Mouse (Mus musculus): ENCODE measurements at regions not wholly inside any gene's neighbourhood (a gene's known extent, or its start where the extent isn't known, plus 50 kb on each side); places are given as distances from the start of the nearest gene placed in this dataset.

GRCm38 (mm10) chr10:16810716-16811115, 912.3 kb upstream of the Cited2 start:
- H3K9me3 ChIP-seq (ENCODE audit: control insufficient read depth, low read length) = no peaks in the 10 kb centered on the region
- H3K4me2 ChIP-seq (ENCODE audit: low read depth) = no peak overlapping the region
- H3K9ac ChIP-seq (replicated peaks) = no peak overlapping the region
- DNase-seq (ENCODE audit: low read depth in 3 of 3, low spot score in 3 of 3) = no peak
- H3K4me3 ChIP-seq (ENCODE audit: insufficient read depth in 1 of 2, low read depth in 2 of 2, low read length in 2 of 2) = no peak overlapping the region
- ATAC-seq (ENCODE audit: insufficient read depth) = no peak
- no peaks in the 10 kb centered on the region for H3K36me3 ChIP-seq (replicated peaks; ENCODE audit: control insufficient read depth, insufficient read depth, low read depth)
- no peaks in the 10 kb centered on the region for H3K27me3 ChIP-seq (ENCODE audit: control insufficient read depth, insufficient read depth, low read length)
- H3K27ac ChIP-seq = no peak overlapping the region
- 60% methylated on average over 2 of the region's 2 CpGs for WGBS (ENCODE audit: insufficient replicate concordance)
- TF ChIP-seq CTCF (IDR thresholded peaks at IDR 0.05; ENCODE audit: low read depth) = no peak
- TF ChIP-seq EP300 (IDR thresholded peaks at IDR 0.05; ENCODE audit: low read depth) = no peak
- H3K4me1 ChIP-seq (replicated peaks; ENCODE audit: control insufficient read depth in 2 of 2, insufficient read depth in 2 of 2, low read length in 1 of 2) = no peaks in the 10 kb centered on the region

DNA sequence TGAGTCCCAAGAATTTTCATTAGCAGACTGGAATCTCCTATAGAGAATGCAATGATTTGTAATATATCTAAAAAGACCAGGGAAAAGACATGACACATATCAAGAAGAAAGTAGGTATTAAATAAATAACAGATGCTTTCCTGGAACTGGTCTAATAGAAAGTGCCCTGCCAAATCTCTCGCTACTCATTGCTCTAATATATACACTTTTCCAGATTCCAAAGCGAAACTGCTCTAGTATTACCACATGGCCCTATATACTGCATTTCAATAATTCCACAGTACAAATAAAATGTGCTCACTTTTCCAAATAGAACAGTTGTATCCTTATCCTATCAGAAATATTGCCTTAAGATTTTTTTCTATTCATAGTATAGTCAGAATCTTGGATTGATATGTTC, 909.0 kb upstream of the Cited2 start:
- Histone ChIP-seq H3K4me1 (replicated peaks; ENCODE audit: control insufficient read depth in 2 of 2, insufficient read depth in 2 of 2, low read length in 1 of 2) (no peaks in the 10 kb centered on the region), H3K27me3 (ENCODE audit: control insufficient read depth, insufficient read depth, low read length) (no peaks in the 10 kb centered on the region), H3K9me3 (ENCODE audit: control insufficient read depth, low read length) (no peaks in the 10 kb centered on the region), H3K27ac (no peak overlapping the region), H3K9ac (replicated peaks) (no peak overlapping the region), H3K36me3 (replicated peaks; ENCODE audit: control insufficient read depth, insufficient read depth, low read depth) (no peaks in the 10 kb centered on the region), H3K4me3 (ENCODE audit: insufficient read depth in 1 of 2, low read depth in 2 of 2, low read length in 2 of 2) (no peak overlapping the region), H3K4me2 (ENCODE audit: low read depth) (no peak overlapping the region)
- no peak for DNase-seq (ENCODE audit: low read depth in 3 of 3, low spot score in 3 of 3)
- no peak for ATAC-seq (ENCODE audit: insufficient read depth)
- TF ChIP-seq CTCF (IDR thresholded peaks at IDR 0.05; ENCODE audit: low read depth) (no peak), EP300 (IDR thresholded peaks at IDR 0.05; ENCODE audit: low read depth) (no peak)
- WGBS (ENCODE audit: insufficient replicate concordance) = 71% methylated on average over 2 of the region's 2 CpGs

DNA sequence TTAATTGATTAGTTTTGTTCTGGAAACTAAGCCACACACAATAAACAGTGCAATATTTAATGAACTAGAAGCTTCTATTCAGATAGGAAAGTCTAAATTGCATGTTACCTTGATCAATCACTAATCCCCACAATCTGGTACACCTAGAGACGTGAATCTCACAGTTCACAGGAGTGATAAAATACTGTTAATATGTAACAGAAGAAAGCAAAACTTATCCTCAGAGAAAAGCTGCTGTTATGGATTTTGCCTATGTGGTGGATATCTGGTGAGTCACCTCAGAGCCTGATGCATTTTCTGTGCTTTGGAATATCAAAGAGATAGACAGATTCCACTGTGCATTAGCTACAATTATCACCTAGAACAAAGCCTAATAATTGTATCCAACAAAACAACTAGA, 861.5 kb upstream of the Cited2 start:
- no peak overlapping the region for H3K4me3 ChIP-seq (ENCODE audit: insufficient read depth in 1 of 2, low read depth in 2 of 2, low read length in 2 of 2)
- no peak overlapping the region for H3K9ac ChIP-seq (replicated peaks)
- no peaks in the 10 kb centered on the region for H3K4me1 ChIP-seq (replicated peaks; ENCODE audit: control insufficient read depth in 2 of 2, insufficient read depth in 2 of 2, low read length in 1 of 2)
- H3K27ac ChIP-seq = no peak overlapping the region
- WGBS (ENCODE audit: insufficient replicate concordance) = 50% methylated on average over 1 of the region's 1 CpGs
- H3K36me3 ChIP-seq (replicated peaks; ENCODE audit: control insufficient read depth, insufficient read depth, low read depth) = no peaks in the 10 kb centered on the region
- TF ChIP-seq CTCF (IDR thresholded peaks at IDR 0.05; ENCODE audit: low read depth) = no peak
- TF ChIP-seq EP300 (IDR thresholded peaks at IDR 0.05; ENCODE audit: low read depth) = no peak
- no peaks in the 10 kb centered on the region for H3K9me3 ChIP-seq (ENCODE audit: control insufficient read depth, low read length)
- DNase-seq (ENCODE audit: low read depth in 3 of 3, low spot score in 3 of 3) (no peak), ATAC-seq (ENCODE audit: insufficient read depth) (no peak)
- H3K27me3 ChIP-seq (ENCODE audit: control insufficient read depth, insufficient read depth, low read length) = no peaks in the 10 kb centered on the region
- no peak overlapping the region for H3K4me2 ChIP-seq (ENCODE audit: low read depth)

DNA sequence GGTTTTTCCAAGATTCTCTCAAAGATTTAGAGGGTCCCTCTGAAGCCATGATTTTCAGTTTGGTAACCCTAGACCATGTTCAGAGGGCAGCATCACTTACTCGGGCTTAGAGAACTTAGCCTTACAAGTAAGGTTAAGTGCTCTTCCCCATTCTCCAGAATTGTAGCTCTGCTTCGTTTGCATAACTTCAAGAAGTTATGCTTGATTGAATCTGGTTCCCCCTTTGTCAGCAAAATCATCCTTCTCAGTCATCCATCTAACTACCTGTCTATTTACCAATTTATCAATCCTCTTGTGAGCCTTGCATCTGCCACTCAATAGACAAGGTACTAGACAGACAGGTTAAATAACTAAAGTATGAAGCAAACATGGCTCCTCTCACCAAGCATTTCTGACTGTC, 856.1 kb upstream of the Cited2 start:
- Histone ChIP-seq H3K4me1 (replicated peaks; ENCODE audit: control insufficient read depth in 2 of 2, insufficient read depth in 2 of 2, low read length in 1 of 2) (no peaks in the 10 kb centered on the region), H3K36me3 (replicated peaks; ENCODE audit: control insufficient read depth, insufficient read depth, low read depth) (no peaks in the 10 kb centered on the region), H3K27me3 (ENCODE audit: control insufficient read depth, insufficient read depth, low read length) (no peaks in the 10 kb centered on the region), H3K27ac (no peak overlapping the region), H3K4me2 (ENCODE audit: low read depth) (no peak overlapping the region), H3K9me3 (ENCODE audit: control insufficient read depth, low read length) (no peaks in the 10 kb centered on the region), H3K9ac (replicated peaks) (no peak overlapping the region), H3K4me3 (ENCODE audit: insufficient read depth in 1 of 2, low read depth in 2 of 2, low read length in 2 of 2) (no peak overlapping the region)
- no peak for DNase-seq (ENCODE audit: low read depth in 3 of 3, low spot score in 3 of 3)
- WGBS (ENCODE audit: insufficient replicate concordance) = 43% methylated on average over 2 of the region's 2 CpGs
- no peak for ATAC-seq (ENCODE audit: insufficient read depth)
- TF ChIP-seq EP300 (IDR thresholded peaks at IDR 0.05; ENCODE audit: low read depth) (no peak), CTCF (IDR thresholded peaks at IDR 0.05; ENCODE audit: low read depth) (no peak)

- Histone ChIP-seq H3K9ac (replicated peaks) (no peak overlapping the region), H3K4me2 (ENCODE audit: low read depth) (no peak overlapping the region), H3K9me3 (ENCODE audit: control insufficient read depth, low read length) (no peaks in the 10 kb centered on the region), H3K27me3 (ENCODE audit: control insufficient read depth, insufficient read depth, low read length) (no peaks in the 10 kb centered on the region), H3K4me1 (replicated peaks; ENCODE audit: control insufficient read depth in 2 of 2, insufficient read depth in 2 of 2, low read length in 1 of 2) (no peaks in the 10 kb centered on the region), H3K36me3 (replicated peaks; ENCODE audit: control insufficient read depth, insufficient read depth, low read depth) (no peaks in the 10 kb centered on the region), H3K27ac (no peak overlapping the region), H3K4me3 (ENCODE audit: insufficient read depth in 1 of 2, low read depth in 2 of 2, low read length in 2 of 2) (no peak overlapping the region)
- no peak for TF ChIP-seq EP300 (IDR thresholded peaks at IDR 0.05; ENCODE audit: low read depth)
- no peak for TF ChIP-seq CTCF (IDR thresholded peaks at IDR 0.05; ENCODE audit: low read depth)
- WGBS (ENCODE audit: insufficient replicate concordance) = 33% methylated on average over 3 of the region's 3 CpGs
- ATAC-seq (ENCODE audit: insufficient read depth) = no peak
- DNase-seq (ENCODE audit: low read depth in 3 of 3, low spot score in 3 of 3) = no peak
These were observed 848.9 kb upstream of the Cited2 start for GRCm38 (mm10) chr10:16874131-16874530.

DNA sequence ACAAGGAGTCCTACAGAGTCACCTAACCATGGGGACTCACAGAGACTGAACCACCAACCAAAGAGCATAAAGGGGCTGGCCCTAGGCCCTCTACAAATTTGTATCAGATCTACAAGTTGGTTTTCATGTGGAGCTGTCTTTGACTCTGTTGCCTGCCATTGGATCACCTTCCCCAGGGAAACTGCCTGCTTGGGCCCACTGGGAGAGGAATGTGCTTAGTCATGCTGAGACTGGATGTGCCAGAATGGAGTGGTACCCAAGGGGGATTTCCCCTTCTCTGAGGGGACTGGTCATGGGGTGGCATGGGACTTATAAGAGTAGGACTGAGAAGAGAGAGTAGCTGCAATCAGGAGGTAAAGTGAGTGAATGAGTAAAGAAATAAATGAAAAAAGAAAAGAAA, 844.8 kb upstream of the Cited2 start:
- Histone ChIP-seq H3K9me3 (ENCODE audit: control insufficient read depth, low read length) (no peaks in the 10 kb centered on the region), H3K4me2 (ENCODE audit: low read depth) (no peak overlapping the region), H3K4me1 (replicated peaks; ENCODE audit: control insufficient read depth in 2 of 2, insufficient read depth in 2 of 2, low read length in 1 of 2) (no peaks in the 10 kb centered on the region), H3K36me3 (replicated peaks; ENCODE audit: control insufficient read depth, insufficient read depth, low read depth) (no peaks in the 10 kb centered on the region), H3K27me3 (ENCODE audit: control insufficient read depth, insufficient read depth, low read length) (no peaks in the 10 kb centered on the region), H3K27ac (no peak overlapping the region), H3K9ac (replicated peaks) (no peak overlapping the region), H3K4me3 (ENCODE audit: insufficient read depth in 1 of 2, low read depth in 2 of 2, low read length in 2 of 2) (no peak overlapping the region)
- TF ChIP-seq CTCF (IDR thresholded peaks at IDR 0.05; ENCODE audit: low read depth) (no peak), EP300 (IDR thresholded peaks at IDR 0.05; ENCODE audit: low read depth) (no peak)
- ATAC-seq (ENCODE audit: insufficient read depth) = no peak
- DNase-seq (ENCODE audit: low read depth in 3 of 3, low spot score in 3 of 3) = no peak

Measured in liver, embryonic 14.5 days (tissue).